Mouse (Mus musculus) hindbrain, embryonic 15.5 days (tissue): ENCODE measurements around the gene Atg101. TPM values are rescaled to one million over a fixed set of nuclear protein-coding genes. Genes with fewer than 3 reads are reported as not detected.

Experiments
- ATAC-seq: fragments of 200-750 bp; cut with Nextera tagmentation; 2 replicates; pipeline ENCODE4 v1.8.0; 2017; ENCODE audit warnings: low read depth, moderate number of reproducible peaks, moderate TSS enrichment; ENCODE audit not compliant: low FRiP score
- H3K27ac ChIP-seq: fragments of 300-500 bp; sonication (generic); replicated peaks from 2 replicates; pipeline ENCODE4 v1.5.1; 2015; ENCODE audit warnings: mild to moderate bottlenecking, inconsistent platforms
- H3K27me3 ChIP-seq: fragments of 300-500 bp; sonication (generic); 2 replicates; pipeline ENCODE4 v1.6.1; 2015; ENCODE audit warnings: control low read depth, inconsistent platforms
- H3K36me3 ChIP-seq: fragments of 300-500 bp; sonication (generic); 2 replicates; pipeline ENCODE4 v1.6.1; 2015; ENCODE audit warnings: control low read depth, inconsistent platforms
- H3K4me1 ChIP-seq: fragments of 300-500 bp; sonication (generic); replicated peaks from 2 replicates; pipeline ENCODE4 v1.6.1; 2015; ENCODE audit warnings: control low read depth, inconsistent platforms
- H3K4me2 ChIP-seq: fragments of 300-500 bp; sonication (generic); 2 replicates; pipeline ENCODE4 v1.6.1; 2015; ENCODE audit warnings: moderate library complexity, mild to moderate bottlenecking, inconsistent platforms
- H3K4me3 ChIP-seq: fragments of 300-500 bp; sonication (generic); 2 replicates; pipeline ENCODE4 v1.5.1; 2015; ENCODE audit warnings: mild to moderate bottlenecking, inconsistent platforms
- H3K9ac ChIP-seq: fragments of 300-500 bp; sonication (generic); 2 replicates; pipeline ENCODE4 v1.6.1; 2015; ENCODE audit warnings: inconsistent platforms
- H3K9me3 ChIP-seq: fragments of 300-500 bp; sonication (generic); 2 replicates; pipeline ENCODE4 v1.6.1; 2016; ENCODE audit warnings: control low read depth, inconsistent platforms
- WGBS: fragments of 180-500 bp; shearing (Covaris S2); methylation state at CpG from one replicate; pipeline ENCODE4 v1.1.7; 2015; 5-methylcytosine and 5-hydroxymethylcytosine counted together
- polyA plus RNA-seq: library from polyadenylated mRNA; unstranded; fragments of >200 nt; fragmentation: Nextera tagmentation; extraction: Ambion mirVana; gene quantifications from 2 replicates; pipeline ENCODE4 v1.2.1, GENCODE M21; 2015

Gene Atg101
- polyA plus RNA-seq, 1 experiment from 2014 or later, result 75.5 TPM

GRCm38 (mm10) chr15:101294028-101294894, 10.2 kb downstream of the Atg101 start:
- H3K4me1 ChIP-seq, result no peaks in the 10 kb centered on the region
- no peak overlapping the region for H3K4me3 ChIP-seq
- H3K4me2 ChIP-seq, result no peak overlapping the region
- H3K27me3 ChIP-seq, result no peaks in the 10 kb centered on the region
- no peak overlapping the region for H3K9ac ChIP-seq
- 67% methylated on average over 16 of the region's 16 CpGs for WGBS
- peaks cover 23% of the 10 kb centered on the region for H3K36me3 ChIP-seq
- H3K9me3 ChIP-seq, result no peaks in the 10 kb centered on the region
- H3K27ac ChIP-seq, result no peak overlapping the region
- ATAC-seq, result no peak

- Histone ChIP-seq H3K36me3 (peaks cover 15% of the 10 kb centered on the region), H3K4me1 (no peaks in the 10 kb centered on the region), H3K4me3 (no peak overlapping the region), H3K4me2 (no peak overlapping the region), H3K9me3 (no peaks in the 10 kb centered on the region), H3K27me3 (no peaks in the 10 kb centered on the region), H3K9ac (no peak overlapping the region), H3K27ac (no peak overlapping the region)
- 83% methylated on average over 7 of the region's 7 CpGs for WGBS
- ATAC-seq, result no peak
These were observed 11.0 kb downstream of the Atg101 start for GRCm38 (mm10) chr15:101295106-101295505.

- Histone ChIP-seq H3K36me3 (peaks cover 10% of the 10 kb centered on the region), H3K4me1 (no peaks in the 10 kb centered on the region), H3K27ac (no peak overlapping the region), H3K4me2 (no peak overlapping the region), H3K4me3 (no peak overlapping the region), H3K27me3 (no peaks in the 10 kb centered on the region), H3K9ac (no peak overlapping the region), H3K9me3 (no peaks in the 10 kb centered on the region)
- ATAC-seq, result no peak
- 94% methylated on average over 10 of the region's 10 CpGs for WGBS
These were observed 11.5 kb downstream of the Atg101 start for GRCm38 (mm10) chr15:101295616-101296015.

GRCm38 (mm10) chr15:101296091-101296490, 12.0 kb downstream of the Atg101 start:
- H3K4me1 ChIP-seq, result no peaks in the 10 kb centered on the region
- H3K9me3 ChIP-seq, result no peaks in the 10 kb centered on the region
- peaks cover 5% of the 10 kb centered on the region for H3K36me3 ChIP-seq
- no peak for ATAC-seq
- no peak overlapping the region for H3K9ac ChIP-seq
- no peaks in the 10 kb centered on the region for H3K27me3 ChIP-seq
- no peak overlapping the region for H3K4me2 ChIP-seq
- no peak overlapping the region for H3K4me3 ChIP-seq
- no peak overlapping the region for H3K27ac ChIP-seq
- WGBS, result 90% methylated on average over 11 of the region's 11 CpGs

- Histone ChIP-seq H3K9ac (no peak overlapping the region), H3K27me3 (no peaks in the 10 kb centered on the region), H3K4me1 (no peaks in the 10 kb centered on the region), H3K4me2 (no peak overlapping the region), H3K27ac (no peak overlapping the region), H3K4me3 (no peak overlapping the region), H3K9me3 (no peaks in the 10 kb centered on the region), H3K36me3 (no peaks in the 10 kb centered on the region)
- ATAC-seq, result no peak
- WGBS, result 33% methylated on average over 7 of the region's 7 CpGs
These were observed 13.9 kb downstream of the Atg101 start for GRCm38 (mm10) chr15:101297988-101298387.

GRCm38 (mm10) chr15:101298550-101298949, 14.5 kb downstream of the Atg101 start:
- H3K27me3 ChIP-seq, result no peaks in the 10 kb centered on the region
- H3K9me3 ChIP-seq, result no peaks in the 10 kb centered on the region
- no peak for ATAC-seq
- WGBS, result 16% methylated on average over 7 of the region's 7 CpGs
- no peak overlapping the region for H3K4me3 ChIP-seq
- no peaks in the 10 kb centered on the region for H3K4me1 ChIP-seq
- H3K27ac ChIP-seq, result no peak overlapping the region
- H3K4me2 ChIP-seq, result 0 out of 2 replicates have a peak overlapping the region, but pooled peaks have one; percentile 6
- H3K9ac ChIP-seq, result no peak overlapping the region
- H3K36me3 ChIP-seq, result no peaks in the 10 kb centered on the region

GRCm38 (mm10) chr15:101299480-101299960, 15.4 kb downstream of the Atg101 start:
- no peak overlapping the region for H3K9ac ChIP-seq
- WGBS, result 79% methylated on average over 14 of the region's 14 CpGs
- no peaks in the 10 kb centered on the region for H3K4me1 ChIP-seq
- H3K9me3 ChIP-seq, result no peaks in the 10 kb centered on the region
- no peak for ATAC-seq
- no peaks in the 10 kb centered on the region for H3K27me3 ChIP-seq
- H3K4me3 ChIP-seq, result no peak overlapping the region
- H3K4me2 ChIP-seq, result no peak overlapping the region
- no peaks in the 10 kb centered on the region for H3K36me3 ChIP-seq
- H3K27ac ChIP-seq, result no peak overlapping the region

GRCm38 (mm10) chr15:101300128-101300527, 16.1 kb downstream of the Atg101 start:
- Histone ChIP-seq H3K9ac (no peak overlapping the region), H3K27me3 (no peaks in the 10 kb centered on the region), H3K9me3 (no peaks in the 10 kb centered on the region), H3K36me3 (no peaks in the 10 kb centered on the region), H3K4me1 (no peaks in the 10 kb centered on the region), H3K4me2 (no peak overlapping the region), H3K4me3 (no peak overlapping the region), H3K27ac (no peak overlapping the region)
- no peak for ATAC-seq
- WGBS, result 78% methylated on average over 6 of the region's 6 CpGs

- Histone ChIP-seq H3K36me3 (no peaks in the 10 kb centered on the region), H3K4me2 (no peak overlapping the region), H3K4me1 (no peaks in the 10 kb centered on the region), H3K27me3 (no peaks in the 10 kb centered on the region), H3K9ac (no peak overlapping the region), H3K4me3 (no peak overlapping the region), H3K27ac (no peak overlapping the region), H3K9me3 (no peaks in the 10 kb centered on the region)
- WGBS, result 70% methylated on average over 3 of the region's 3 CpGs
- ATAC-seq, result no peak
These were observed 18.1 kb downstream of the Atg101 start for GRCm38 (mm10) chr15:101302201-101302600.

GRCm38 (mm10) chr15:101303830-101304229, 19.8 kb downstream of the Atg101 start:
- H3K9me3 ChIP-seq, result no peaks in the 10 kb centered on the region
- no peak overlapping the region for H3K4me2 ChIP-seq
- no peaks in the 10 kb centered on the region for H3K27me3 ChIP-seq
- no peak overlapping the region for H3K9ac ChIP-seq
- WGBS, result 79% methylated on average over 4 of the region's 4 CpGs
- H3K36me3 ChIP-seq, result no peaks in the 10 kb centered on the region
- no peak overlapping the region for H3K27ac ChIP-seq
- no peaks in the 10 kb centered on the region for H3K4me1 ChIP-seq
- no peak overlapping the region for H3K4me3 ChIP-seq
- ATAC-seq, result no peak

GRCm38 (mm10) chr15:101306459-101306858, 22.4 kb downstream of the Atg101 start:
- ATAC-seq, result no peak
- Histone ChIP-seq H3K27me3 (no peaks in the 10 kb centered on the region), H3K36me3 (no peaks in the 10 kb centered on the region), H3K9ac (no peak overlapping the region), H3K9me3 (no peaks in the 10 kb centered on the region), H3K27ac (no peak overlapping the region), H3K4me1 (no peaks in the 10 kb centered on the region; the same call in 1 of the 2 replicates), H3K4me3 (no peak overlapping the region), H3K4me2 (no peak overlapping the region)
- WGBS, result 90% methylated on average over 4 of the region's 4 CpGs

- no peaks in the 10 kb centered on the region for H3K36me3 ChIP-seq
- ATAC-seq, result no peak
- H3K4me1 ChIP-seq, result no peaks in the 10 kb centered on the region; the same call in 1 of the 2 replicates
- WGBS, result 69% methylated on average over 13 of the region's 13 CpGs
- no peak overlapping the region for H3K4me3 ChIP-seq
- H3K27ac ChIP-seq, result no peak overlapping the region
- no peaks in the 10 kb centered on the region for H3K9me3 ChIP-seq
- H3K27me3 ChIP-seq, result no peaks in the 10 kb centered on the region
- no peak overlapping the region for H3K9ac ChIP-seq
- H3K4me2 ChIP-seq, result no peak overlapping the region
These were observed 24.6 kb downstream of the Atg101 start for GRCm38 (mm10) chr15:101308440-101309348.
